Mouse (Mus musculus) kidney, postnatal 25 days (tissue): Measurements from ENCODE around the gene Tns1.
A peak's percentile ranks its signal among the peaks of the same experiment; 100 is the strongest.

Experiments used
- DNase-seq, 2 experiments: peaks; one replicate each; pipeline ENCODE4 v3.0.0; 2021; ENCODE audit warnings: mixed read lengths in 2 of 2

Gene Tns1

DNA sequence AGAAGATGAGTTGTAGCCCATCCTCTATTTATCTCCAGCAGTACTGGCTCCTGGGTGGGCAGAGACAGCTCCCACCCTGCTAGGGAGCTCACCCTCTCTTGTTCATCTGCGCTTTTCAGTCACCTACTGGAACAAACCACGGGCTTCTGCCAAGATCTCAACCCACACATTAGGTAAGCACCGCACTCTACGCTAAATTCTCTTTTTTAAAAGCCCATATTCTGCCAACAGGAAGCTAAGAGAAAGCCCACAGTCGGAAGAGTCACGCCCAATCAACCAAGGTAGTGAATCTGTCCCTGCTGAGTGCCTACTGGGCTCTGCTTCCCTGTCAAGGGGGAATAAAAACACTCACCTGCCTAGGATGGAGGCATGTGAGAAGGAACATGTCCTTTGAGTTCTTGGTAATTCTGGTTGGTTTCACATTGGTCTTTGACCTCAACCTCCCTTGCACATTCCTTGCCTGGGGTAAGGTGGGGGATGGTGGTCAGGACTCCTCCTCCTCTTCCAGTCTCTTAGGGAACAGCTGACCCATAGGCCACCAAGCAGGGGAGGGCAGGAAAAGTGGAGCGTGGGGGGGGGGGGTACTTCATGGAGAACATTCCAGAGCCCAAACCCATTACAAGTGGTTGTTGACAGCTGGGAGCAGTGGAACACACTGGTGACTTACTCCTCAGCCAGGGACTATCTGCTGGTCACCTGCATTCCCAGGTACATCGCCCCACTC is 193.7 kb downstream of the Tns1 start:
- DNase-seq = peak; percentile 88 to 95

DNA sequence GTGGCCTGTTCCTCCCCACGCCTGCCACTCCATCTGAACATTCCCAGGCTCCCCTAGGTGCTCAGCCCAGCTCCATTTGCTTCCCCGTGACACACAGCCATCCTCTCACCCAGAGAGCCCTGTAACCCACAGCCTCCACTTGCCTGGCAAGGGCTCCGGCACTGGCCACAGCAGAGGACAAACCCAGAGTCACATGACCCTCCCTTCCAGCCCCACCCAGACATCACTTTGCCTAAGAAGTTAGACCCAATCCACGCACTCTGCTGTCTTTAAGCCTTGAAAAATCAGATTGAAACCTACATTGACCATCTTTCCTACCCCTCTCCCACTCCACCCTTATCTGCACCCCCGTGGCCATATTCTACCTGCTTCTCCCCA is 194.3 kb downstream of the Tns1 start:
- peak; percentile 62 to 84 for DNase-seq

DNA sequence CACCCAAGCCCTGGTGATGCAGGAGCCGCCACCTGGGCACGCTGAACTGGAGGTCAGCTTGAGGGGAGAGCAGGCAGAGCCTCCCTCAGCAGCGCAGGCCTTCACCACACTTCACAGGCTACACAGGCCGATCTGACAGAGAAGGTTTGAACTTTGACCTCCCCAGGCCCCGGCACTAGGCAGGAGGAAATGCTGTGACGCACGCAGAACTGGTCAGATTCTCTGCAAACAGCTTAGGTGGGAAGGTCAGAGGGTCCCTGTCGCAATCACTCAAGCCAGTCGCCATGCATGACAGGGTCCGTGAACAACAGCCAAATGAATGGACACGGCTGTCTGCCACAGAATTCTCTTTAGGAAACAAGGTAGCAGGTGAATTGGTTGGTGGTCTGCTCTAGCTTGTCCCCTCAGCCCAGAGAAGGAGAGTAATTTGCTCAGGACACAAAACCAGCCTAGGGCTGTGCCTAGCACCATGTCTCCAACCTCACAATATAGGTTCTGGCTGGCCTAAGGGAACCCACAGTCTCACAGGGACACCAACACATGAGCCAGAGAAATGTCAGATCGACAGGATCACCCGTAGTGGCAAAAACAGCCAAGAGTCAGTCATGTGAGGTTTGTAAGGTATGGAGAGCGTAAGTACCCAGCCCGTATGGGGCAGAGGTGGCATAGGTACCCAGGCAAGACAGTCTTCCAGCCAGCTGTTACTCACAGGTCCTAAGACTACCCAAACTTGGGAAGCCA is 194.9 kb downstream of the Tns1 start:
- DNase-seq = peak; percentile 82 to 93

DNA sequence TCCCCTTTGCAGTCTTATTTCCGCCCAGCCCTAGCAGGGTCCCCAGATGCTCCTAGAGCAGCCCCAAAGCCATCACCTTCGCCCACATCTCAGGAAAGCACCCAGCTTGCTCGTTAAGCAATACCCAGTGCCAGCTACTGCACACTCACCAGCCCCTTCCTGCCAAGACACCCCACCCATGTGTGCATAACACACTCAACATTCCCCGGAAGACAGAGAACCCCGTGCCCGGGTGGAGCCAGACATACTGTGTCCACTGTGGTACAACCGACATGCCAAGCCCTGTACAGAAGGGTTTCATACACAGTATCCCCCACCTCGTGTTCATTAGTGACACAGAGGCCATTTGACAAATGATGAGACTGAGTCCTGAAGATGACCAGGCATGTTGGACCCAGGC is 195.9 kb downstream of the Tns1 start:
- peak in 1 of 2 experiments; percentile 60 for DNase-seq

DNA sequence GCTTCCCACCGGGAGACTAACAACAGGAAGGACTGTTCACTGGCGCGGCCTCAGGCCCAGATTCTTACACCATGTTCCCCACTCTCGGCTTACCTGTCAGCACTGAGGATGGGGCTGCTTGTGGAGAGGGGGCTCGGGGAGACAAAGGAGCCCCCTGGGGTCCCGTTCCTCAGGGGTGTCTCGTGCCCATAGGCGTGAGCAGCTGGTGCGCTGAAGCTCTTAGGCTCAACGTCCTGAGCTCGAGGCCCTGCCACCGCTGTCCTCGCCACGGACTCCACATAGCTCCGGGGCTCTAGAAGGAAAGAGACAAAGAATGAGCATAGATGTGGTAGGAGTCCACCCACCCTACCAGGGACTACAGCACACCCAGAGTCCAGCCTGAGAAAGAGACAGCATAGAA is 196.4 kb downstream of the Tns1 start:
- DNase-seq = no peak

DNA sequence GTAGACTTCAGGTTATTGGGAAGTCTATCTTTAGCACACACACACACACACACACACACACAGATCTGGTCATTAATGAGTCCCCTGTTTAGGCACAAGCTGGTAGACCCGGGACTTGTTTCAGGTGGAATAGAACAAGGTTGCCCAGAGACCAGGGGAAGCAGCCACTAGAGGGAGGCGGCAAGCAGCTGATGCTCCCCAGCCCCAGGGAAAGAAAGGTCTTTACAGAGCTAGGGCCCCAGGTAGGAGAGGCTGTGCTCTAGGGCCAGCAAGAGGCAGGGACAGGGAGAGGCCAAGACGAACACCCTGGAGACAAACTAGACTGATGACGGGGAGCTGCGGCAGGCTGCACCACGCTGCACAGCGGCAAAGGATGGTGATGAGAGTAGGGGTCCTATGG is 198.0 kb downstream of the Tns1 start:
- peak in 1 of 2 experiments; percentile 51 for DNase-seq

DNA sequence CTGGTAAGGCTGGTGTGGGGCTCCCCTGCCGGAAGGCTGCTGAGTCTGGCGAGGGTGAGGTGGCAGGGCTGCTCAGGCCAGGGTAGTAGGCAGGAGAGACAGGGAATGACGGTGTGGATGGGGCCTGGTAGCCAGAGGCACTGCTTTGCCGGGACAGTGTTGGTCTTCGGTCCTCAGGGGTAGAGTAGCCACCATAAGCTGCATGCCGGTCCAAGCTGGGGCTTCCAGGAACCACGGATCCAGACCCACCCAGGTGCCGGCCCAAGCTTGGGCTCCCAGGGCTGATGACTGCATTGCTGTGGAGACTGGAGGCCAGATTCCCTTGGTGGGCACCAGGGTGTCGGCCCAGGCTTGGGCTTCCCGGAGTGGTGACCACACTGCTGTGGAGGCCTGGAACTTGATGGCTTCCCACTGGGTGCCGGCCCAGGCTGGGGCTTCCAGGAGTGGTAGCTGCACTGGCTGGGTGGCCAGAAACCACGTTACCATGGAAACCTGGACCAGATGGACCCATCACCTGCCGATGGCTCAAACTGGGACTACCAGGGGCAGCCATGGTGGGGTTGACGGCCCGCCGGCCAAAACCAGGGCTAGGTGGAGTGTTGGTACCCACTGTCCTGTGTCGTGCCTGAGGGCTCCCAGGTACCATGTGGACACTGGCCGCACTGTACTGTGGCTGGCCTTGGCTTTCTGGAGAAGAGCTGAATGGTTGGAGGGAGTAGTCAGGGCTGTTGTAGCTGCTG is 199.2 kb downstream of the Tns1 start:
- DNase-seq = no peak

DNA sequence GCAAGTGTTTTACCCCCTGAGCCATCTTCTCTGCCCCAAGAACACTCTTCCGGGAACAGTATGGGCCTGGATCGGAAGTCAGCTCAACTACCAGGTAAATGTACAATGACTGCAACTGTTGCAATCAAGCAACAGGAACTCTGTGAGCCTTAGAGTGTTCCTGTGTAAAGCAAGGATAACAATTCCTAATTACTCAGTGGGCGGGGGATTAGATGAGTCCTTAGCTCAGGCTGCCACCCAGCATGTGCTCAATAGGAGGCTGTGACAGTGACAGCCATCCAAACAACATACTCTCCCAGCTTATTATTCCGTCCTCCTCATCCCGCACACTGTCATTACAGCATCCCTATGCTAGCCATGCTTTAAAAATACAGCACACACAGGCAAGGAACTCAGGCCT is 200.0 kb downstream of the Tns1 start:
- DNase-seq = no peak

DNA sequence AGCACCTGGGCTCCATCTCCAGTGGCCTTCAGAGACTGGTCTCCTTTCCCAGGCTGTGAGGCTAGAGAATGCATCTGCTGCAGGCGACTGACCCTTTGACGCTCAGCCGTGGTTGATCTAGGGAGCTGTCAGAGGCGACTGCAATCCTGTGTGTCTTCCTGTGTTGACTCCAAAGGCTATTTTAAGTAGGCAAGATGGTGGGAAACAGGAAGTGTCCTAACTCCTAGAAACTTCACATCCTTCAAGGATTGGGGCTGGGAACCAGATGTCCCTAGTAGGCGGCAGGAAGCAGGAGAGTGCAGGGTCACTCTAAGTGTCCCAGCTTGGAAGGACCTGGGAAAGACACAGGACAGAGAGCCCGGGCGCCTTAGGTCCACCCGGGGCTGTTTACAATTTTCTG is 201.1 kb downstream of the Tns1 start:
- DNase-seq = peak; percentile 53 to 85

DNA sequence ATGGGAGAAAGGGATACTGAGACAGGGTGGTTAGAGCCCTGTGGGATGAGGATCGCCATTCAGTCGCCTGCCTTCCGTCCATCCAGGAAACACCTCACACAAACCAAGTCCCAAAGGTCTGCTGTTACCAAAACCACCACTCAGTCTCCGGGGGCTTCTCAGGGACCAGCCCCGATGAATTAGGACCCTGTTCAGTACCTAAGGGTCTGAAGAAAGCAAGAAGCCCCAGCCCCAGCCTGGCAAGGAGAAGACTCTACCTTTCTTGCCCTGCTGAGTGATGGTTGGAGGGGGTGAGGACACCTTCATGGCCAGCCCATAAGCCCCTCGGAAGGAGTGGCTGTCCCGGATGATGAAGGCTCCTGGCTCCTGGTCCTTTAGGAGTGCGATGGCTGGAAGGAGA is 203.5 kb downstream of the Tns1 start:
- peak; percentile 1 to 28 for DNase-seq

DNA sequence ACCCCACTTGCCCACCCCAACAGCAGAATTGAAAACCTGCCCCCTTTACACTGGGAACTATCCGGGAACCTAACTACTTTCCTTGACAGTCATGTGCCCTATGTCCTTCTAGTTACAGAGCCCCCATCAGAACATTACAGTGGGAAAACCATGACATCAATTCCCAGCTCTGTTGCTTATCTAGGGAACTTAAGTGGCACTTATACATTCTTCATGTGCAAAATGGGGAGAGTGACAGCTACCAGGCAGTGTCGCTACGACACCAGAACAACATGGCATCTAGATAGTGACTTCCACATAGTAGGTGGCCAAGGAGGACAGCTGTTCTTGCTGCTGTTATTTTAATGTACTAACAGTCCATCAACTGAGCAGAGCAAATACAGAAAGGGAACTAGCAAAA is 204.3 kb downstream of the Tns1 start:
- DNase-seq = no peak

DNA sequence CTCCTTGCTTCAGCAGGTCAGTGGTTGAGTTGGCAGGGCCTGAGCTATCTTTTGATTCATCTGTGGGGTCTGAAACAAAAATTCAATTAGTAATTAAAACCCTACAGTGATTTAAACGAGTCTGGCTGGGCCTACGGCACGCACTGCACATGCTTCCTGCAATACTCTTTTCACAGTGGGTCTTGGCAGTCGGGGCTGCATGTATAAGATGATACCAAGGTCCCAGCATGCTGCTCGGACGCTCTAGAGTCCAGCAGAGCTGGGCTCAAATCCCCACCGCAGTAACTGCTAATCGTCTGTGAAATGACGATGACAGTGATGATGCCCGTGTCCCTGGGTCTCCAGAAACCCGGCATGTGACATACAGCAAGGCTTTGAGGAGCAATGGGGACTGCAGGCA is 206.2 kb downstream of the Tns1 start:
- peak; percentile 1 to 33 for DNase-seq

DNA sequence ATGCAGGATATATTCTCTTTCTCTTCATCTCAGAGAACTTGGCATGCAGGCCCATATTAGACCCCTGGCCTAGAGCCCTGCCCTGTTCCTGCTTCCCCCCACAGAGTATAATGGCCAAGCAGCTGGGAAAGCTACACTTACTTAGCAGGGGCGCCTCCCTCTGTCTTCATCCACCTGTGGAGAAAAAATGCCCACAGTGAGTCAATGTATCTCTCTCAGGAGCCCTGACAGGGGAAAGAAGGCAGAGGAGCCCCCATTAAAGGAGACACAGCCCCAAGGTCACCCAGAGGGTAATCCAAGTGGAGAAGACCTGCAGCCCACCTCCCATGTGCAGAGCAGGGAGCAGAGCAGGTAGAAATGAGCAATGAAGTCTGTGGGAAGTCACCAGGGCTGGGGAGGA is 208.0 kb downstream of the Tns1 start:
- DNase-seq = peak in 1 of 2 experiments; percentile 1

DNA sequence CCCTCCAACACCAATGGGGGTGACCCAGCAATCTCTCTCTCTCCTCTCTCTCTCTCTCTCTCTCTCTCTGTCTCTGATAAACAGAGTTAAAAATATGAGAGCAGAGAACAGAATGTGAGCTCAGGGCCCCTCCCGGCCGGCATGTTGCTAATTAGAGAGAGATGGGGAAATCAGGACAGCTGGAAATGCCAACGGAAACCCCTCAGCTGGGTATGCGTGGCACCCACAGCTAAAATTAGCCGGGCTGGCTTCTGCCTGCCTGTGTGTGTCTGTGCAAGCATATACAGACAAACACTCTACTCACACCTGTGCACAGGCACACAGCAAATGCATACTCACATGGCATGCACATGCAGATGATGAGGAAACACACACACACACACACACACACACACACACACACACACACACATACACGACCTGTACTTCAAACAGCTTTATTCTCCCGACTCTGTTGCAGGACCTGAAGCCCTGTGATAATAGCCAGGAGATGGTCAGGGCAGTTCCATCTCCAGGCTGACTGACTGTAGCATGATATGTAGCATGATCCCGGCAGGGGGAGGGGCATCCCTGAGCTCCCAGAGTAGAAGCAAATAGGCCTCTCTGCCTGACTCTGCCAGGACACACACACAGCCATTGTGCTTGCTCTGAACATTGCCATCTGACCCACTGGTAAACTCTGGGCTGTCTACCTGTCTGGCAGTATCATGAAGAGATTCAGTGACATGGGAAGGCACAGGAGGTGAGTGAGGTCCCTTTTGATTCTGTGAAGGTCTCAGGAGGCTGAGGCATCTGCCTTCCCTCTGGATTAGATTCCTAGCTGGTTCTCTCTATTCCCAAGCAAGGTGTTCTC is 208.8 kb downstream of the Tns1 start:
- peak; percentile 5 to 48 for DNase-seq

DNA sequence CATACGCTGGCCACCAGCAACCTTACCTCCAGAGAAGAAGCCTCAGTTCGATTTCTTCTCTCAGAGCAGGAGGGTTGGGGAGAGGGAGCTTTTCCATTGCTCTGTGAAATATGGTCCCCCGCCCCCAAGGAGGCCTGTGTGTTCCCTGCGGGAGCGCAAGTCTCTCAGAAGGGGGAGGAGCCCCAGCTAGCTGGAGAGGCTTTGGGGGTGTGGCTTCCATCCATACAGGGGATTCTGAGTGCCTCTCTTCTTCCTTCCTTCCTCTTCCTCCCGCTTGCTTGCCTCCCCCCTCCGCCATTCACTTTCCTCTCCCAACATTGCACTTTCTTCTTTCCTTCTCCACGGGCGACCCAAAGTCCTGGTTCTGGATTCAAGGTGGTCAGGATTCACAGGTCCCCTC is 210.2 kb downstream of the Tns1 start:
- DNase-seq = peak; percentile 16 to 60

DNA sequence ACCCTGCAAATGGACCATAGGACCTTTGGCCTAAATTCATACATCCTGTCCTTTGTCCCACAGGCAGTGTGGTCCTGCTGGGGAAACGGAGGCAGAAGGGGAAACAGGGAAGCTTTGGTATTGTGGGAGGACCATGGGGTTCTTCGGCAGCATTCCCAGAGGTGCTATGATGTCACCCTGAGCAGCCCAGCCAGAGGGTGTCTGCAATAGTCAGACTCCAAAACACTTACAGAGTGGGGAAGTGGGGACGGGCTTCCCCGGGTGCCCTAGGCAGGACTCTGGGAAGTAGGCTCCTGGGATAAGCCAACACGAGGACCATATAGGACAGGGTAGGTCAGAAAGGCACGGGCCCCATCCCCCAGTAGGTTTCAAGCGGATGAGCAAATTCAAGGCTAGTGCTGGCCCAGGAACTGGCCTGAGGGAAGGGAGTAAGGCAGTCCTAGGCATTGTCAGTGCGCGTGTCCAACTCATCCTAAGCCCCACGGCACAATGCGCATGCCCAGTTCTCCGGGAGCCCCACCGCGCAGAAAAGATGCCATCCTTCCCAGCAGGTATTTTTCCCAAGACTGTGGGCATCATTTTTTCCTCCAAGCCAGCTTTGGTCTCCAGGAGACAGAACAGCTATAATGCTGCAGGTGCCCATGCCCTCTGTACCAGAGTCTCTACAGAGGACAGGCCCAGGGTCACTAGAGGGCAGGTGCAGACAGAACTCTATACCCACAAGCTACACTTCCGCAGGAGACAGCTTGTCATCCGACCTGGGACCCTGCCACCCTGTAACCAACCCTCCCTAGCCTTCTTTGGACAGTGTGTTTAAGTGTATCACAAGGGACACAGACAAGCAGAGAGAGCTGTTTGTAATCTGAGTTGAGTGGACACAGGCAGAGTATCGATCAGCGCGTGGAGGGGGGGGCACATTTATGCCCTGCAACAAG is 210.9 kb downstream of the Tns1 start:
- DNase-seq = peak; percentile 9 to 56

DNA sequence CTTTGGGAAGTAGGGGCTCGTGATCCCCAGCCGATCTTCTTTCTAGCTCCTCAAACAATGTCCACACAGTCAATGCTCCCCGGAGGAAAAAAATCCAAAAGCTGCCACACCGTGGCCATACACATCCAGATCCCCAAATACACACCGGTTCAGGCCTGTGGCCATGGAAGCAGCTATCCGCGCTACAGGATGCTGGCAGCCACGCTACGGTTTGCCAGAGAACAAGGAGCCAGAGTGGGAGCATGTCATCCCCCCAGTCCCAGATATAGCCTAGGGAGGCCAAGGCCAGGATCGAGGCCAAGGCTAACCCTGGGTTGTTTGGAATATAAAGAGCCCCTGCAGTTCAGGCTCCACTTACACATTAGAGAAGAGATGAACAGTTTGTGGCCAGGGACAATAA is 211.8 kb downstream of the Tns1 start:
- DNase-seq = peak; percentile 3 to 37

DNA sequence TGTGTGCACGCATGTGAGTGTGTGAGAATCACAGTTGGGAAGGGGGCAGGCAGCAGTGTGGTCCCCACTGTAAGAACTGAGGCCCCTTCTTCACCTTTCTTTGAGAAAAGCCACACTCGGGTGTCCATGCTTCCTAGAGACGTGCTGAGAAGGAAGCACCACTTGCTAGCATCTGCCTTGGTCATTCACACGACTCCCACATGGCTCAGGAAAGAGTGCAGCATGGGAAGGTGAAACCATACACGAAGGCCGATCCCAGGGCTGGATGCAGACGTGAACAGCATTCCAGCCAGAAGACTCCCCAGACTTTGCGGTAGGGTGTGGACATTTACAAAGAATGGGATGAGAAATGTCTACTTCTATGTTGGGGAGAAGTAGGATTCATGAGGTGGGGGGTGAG is 212.3 kb downstream of the Tns1 start:
- DNase-seq = peak in 1 of 2 experiments; percentile 33

DNA sequence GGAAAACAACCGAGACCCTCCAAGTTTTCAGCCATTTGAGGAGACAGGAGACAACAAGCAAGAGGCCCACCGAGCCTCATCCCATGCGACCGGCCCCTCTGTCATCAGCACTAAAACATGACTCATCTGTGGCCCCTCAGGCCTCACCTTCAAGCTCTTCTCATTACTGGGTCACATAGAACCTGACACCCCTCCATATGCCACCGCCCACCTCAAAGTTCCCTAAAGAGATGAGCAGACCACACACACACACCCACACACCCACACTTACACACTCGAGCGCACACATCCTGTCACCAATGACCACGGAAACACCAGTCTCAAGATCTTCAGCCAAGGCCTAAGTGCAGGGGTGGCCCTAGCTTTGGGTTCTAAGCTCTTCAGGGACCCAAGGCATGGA is 213.5 kb downstream of the Tns1 start:
- DNase-seq = peak; percentile 12 to 49

DNA sequence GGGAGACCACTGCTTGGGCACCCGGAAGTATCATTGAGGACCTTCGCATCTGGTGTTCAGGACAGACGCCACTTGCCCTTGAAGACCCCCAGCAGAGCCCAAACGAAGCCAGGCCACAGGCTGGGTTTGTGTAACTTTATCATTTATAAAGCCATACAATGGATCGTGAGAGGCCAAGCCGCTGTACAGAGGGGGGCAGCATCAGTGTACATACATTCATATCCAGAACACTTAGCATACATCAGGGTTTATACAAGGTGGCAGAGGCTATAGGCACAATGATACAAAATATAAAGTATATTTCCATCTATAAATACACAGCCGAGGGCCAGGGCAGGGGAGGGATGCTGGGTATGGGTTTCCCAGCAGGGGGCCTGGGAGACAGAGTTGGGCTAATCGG is 214.1 kb downstream of the Tns1 start:
- DNase-seq = peak; percentile 3 to 39

DNA sequence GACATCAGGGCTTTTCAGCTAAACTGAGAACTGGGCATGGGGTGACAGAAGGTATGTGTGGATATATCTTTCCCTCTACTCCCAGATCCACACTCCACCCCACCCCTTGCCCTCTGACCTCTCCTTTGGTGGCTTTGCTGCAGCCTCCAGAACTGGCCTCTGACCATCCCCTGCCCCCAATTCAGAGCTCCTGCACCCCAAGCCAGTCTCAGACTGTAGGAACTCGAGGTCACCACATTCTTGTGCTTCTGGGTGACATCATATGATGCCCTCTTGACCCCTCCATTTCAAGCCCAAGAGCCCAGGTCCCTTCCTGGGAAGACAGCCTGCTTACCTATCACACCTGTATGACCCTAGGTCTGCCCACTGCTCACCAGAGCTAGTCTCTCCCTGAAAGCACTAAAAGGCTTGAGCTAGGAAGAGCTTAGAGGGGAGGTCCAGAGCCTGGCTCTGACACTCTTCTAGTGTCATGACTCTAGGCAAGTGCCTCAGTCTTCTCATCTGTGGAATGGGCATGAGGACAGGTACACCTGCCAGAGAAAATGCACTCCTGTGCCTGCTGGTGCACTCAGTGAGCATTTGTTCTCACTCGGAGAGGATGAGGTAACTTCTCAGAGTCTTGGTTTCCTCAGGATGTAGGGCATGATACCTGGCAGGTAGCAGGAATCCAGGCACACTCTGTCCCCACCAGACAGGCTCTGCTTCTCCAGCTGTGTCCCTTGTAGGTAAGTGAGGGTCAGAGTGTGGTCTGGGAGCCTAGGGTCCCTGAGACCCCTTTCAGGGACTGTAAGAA is 214.9 kb downstream of the Tns1 start:
- DNase-seq = peak; percentile 38 to 57
